Mouse (Mus musculus): Measurements from ENCODE around the gene Mrps6. TPM values are rescaled to one million over a fixed set of nuclear protein-coding genes. Genes with fewer than 3 reads are reported as not detected.

Mrps6 gene
- polyA plus RNA-seq (2015; fragmentation: Nextera tagmentation; extraction: Ambion mirVana) = 142 and 153 TPM in 2 replicates

DNA sequence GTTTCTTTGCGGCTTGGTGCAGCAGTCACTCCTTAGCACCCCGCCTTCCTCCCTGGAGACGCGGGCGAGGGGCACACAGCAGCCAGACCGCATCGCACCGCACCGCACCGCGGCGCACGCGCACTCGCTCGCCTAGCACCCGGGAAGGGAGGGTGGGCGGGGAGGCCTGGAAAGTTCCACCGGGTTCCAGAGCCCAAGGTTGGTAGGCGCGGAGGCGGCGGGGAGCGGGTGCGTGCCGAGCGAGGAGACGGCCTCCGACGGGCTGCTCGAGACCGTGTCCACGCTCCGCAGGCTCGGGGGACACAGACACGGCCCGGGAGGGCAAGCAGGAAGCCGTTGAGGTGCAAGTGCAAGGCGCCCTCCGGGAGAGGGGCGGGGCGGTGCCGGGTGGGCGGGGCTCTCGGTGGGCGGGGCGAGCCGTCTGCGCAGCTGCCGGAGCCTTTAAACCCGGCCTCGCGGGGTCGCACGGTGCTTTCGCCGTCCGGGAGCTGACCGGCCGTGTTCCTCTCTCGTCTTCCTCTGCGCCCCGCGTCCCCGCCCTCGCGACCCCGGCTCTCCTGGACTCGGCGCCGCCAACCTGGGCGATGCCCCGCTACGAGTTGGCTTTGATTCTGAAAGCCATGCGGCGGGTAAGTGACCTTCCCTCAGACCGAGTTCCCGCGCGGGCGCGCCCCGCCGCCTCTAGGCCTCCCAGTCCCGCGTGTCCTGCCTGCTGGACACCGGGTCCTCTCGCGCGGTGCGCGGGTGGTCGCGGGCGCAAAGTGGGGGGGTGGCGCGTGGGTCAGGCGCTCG, at the start of gene Mrps6, which contains the start of the genes Gm49711 and Slc5a3:
Mrps6 (plus strand) TSS at position 419 of the 792 bp plus-strand sequence.
Gm49711 (plus strand) TSS at position 465 of the 792 bp plus-strand sequence.
Slc5a3 (plus strand) TSS at position 471 of the 792 bp plus-strand sequence.
- Histone ChIP-seq H3K4me1 (peaks cover 26% of the 10 kb centered on the region), H3K4me2 (replicated peaks) (peak within 1 kb of the TSS; percentile 51), H3K27me3 (no peaks in the 10 kb centered on the region), H3K27ac (replicated peaks) (peak within 1 kb of the TSS; percentile 88), H3K9me3 (no peaks in the 10 kb centered on the region), H3K4me3 (peak within 1 kb of the TSS; percentile 95), H3K9ac (replicated peaks) (peak within 1 kb of the TSS; percentile 82), H3K36me3 (peaks cover 4% of the 10 kb centered on the region)
- ATAC-seq (replicated peaks) = peak; percentile 94
- WGBS = under 1% methylated on average over 97 of the region's 99 CpGs

DNA sequence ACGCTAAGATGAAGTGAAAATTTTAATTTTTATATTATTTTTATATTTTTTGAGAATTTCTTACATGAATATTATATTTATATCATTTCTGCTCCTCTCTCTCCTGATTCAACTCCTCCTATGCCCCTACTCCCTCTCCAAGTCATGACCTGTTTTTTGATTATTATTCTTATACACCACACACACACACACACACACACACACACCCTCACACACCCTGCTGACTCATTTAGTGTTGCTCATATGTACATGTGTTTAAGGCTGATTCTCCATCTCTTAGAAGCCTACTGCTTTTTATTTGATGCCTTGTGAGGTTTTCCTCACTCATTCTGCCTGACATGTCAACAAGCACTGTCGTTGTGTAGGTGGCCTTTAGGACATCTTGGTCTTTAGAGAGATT, 48.5 kb upstream of the Mrps6 start:
- Histone ChIP-seq H3K9ac (replicated peaks) (no peak overlapping the region), H3K9me3 (no peaks in the 10 kb centered on the region), H3K4me3 (no peak overlapping the region), H3K36me3 (no peaks in the 10 kb centered on the region), H3K4me2 (replicated peaks) (no peak overlapping the region), H3K27me3 (no peaks in the 10 kb centered on the region), H3K27ac (replicated peaks) (no peak overlapping the region), H3K4me1 (no peaks in the 10 kb centered on the region)
- no peak for ATAC-seq (replicated peaks)
- 91% methylated on average over 2 of the region's 2 CpGs for WGBS

DNA sequence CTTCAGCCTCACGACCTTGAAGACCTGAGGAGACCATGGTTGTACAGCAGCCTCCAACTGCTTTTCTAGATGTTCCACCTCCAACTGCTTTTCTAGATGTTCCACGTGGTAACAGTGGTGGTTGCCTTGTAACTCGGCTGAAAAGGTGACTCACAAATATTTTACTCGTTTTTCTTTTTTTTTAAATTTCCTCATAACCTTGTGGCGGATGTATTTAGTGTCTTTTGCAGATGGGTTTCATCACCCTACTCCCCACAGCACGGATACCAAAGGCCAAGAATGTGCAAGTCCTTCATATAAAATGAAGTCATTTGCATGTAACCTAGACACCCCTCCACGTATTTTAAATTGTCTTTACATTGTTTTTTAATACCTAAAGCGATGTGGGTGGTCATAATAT, 41.3 kb upstream of the Mrps6 start:
- H3K4me1 ChIP-seq = peaks cover 10% of the 10 kb centered on the region
- H3K9me3 ChIP-seq = no peaks in the 10 kb centered on the region

GRCm38 (mm10) chr16:92019141-92020118, 38.6 kb upstream of the Mrps6 start:
- peak overlapping the region; percentile 41 for H3K27ac ChIP-seq (replicated peaks)
- H3K4me2 ChIP-seq (replicated peaks) = peak overlapping the region; percentile 59
- peak overlapping the region; percentile 46 for H3K9ac ChIP-seq (replicated peaks)
- no peaks in the 10 kb centered on the region for H3K36me3 ChIP-seq
- H3K4me3 ChIP-seq = peak overlapping the region; percentile 38
- H3K4me1 ChIP-seq = peaks cover 10% of the 10 kb centered on the region
- H3K27me3 ChIP-seq = no peaks in the 10 kb centered on the region
- no peaks in the 10 kb centered on the region for H3K9me3 ChIP-seq
- ATAC-seq (replicated peaks) = peak; percentile 68
- 5% methylated on average over 26 of the region's 26 CpGs for WGBS

More for the DNA sequence above, 41.3 kb upstream of the Mrps6 start:
- Histone ChIP-seq H3K27ac (replicated peaks) (no peak overlapping the region), H3K4me2 (replicated peaks) (no peak overlapping the region), H3K27me3 (no peaks in the 10 kb centered on the region), H3K9ac (replicated peaks) (no peak overlapping the region), H3K36me3 (no peaks in the 10 kb centered on the region), H3K4me3 (no peak overlapping the region)
- ATAC-seq (replicated peaks) = no peak
- WGBS = 91% methylated on average over 8 of the region's 8 CpGs

DNA sequence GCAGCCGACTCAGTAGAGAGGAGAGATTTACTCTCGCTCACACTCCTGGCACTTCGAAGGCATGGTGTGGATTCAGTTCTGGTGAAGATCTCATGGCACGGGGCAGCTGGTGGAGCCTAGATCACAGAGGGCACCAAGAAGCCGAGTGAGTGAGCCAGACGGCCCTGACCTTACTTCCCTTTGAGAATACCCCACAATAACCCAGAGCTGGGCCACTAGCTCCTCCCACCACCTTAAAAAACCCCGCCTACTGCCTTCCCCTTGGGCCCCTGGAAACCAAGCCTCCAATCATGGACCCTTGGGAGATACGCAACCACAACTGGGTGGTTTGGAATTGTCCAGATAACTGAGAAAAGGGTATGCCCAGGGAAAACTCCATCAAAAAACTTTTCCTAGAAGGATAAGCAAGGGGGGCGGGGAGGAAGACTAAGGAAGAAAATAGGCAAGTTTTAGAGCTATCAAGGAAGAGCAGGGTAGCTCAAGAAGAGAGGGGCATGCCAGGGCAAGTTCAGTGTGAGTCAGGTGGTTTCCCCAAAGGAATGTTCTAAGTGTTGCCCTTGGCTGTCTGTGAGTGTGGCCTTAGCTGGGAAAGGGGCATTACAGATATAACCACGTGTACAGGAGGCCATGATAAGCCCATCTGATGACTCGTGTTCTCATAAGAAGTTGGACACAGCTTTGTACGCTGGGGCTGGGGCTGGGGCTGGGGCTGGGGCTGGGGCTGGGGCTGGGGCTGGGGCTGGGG, 36.2 kb upstream of the Mrps6 start:
- WGBS = 85% methylated on average over 12 of the region's 12 CpGs
- no peaks in the 10 kb centered on the region for H3K36me3 ChIP-seq
- no peak overlapping the region for H3K4me2 ChIP-seq (replicated peaks)
- no peak overlapping the region for H3K27ac ChIP-seq (replicated peaks)
- H3K9ac ChIP-seq (replicated peaks) = no peak overlapping the region
- H3K4me3 ChIP-seq = no peak overlapping the region
- ATAC-seq (replicated peaks) = no peak
- no peaks in the 10 kb centered on the region for H3K27me3 ChIP-seq
- peaks cover 10% of the 10 kb centered on the region for H3K4me1 ChIP-seq
- H3K9me3 ChIP-seq = no peaks in the 10 kb centered on the region

- no peak overlapping the region for H3K9ac ChIP-seq (replicated peaks)
- H3K9me3 ChIP-seq = no peaks in the 10 kb centered on the region
- H3K4me3 ChIP-seq = no peak overlapping the region
- WGBS = 64% methylated on average over 20 of the region's 20 CpGs
- H3K4me2 ChIP-seq (replicated peaks) = no peak overlapping the region
- H3K27ac ChIP-seq (replicated peaks) = no peak overlapping the region
- peaks cover 10% of the 10 kb centered on the region for H3K4me1 ChIP-seq
- no peaks in the 10 kb centered on the region for H3K36me3 ChIP-seq
- no peaks in the 10 kb centered on the region for H3K27me3 ChIP-seq
- ATAC-seq (replicated peaks) = no peak
Measured at GRCm38 (mm10) chr16:92022494-92023283, 35.4 kb upstream of the Mrps6 start.

DNA sequence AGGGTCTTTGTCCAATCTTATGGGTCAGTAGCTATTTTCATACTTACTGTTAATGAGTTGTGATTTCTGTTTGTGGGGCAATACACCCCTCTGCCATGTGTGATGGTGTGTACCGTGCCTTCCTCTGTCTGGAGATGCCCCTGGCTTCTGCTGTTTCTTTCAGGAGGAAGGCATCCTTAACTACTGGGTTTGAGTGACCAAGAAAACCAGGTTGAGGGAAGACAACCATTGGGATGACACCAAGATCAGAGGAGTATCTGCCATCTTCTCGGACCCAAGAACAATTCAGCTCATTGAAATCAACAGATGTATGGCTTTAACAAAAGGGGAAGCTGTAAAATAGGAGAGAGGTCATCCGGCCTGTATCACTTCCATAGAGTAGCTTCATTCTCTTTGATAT, 24.8 kb upstream of the Mrps6 start:
- no peak overlapping the region for H3K9ac ChIP-seq (replicated peaks)
- no peaks in the 10 kb centered on the region for H3K4me1 ChIP-seq
- 82% methylated on average over 3 of the region's 3 CpGs for WGBS
- no peak for ATAC-seq (replicated peaks)
- H3K36me3 ChIP-seq = no peaks in the 10 kb centered on the region
- H3K9me3 ChIP-seq = no peaks in the 10 kb centered on the region
- no peak overlapping the region for H3K4me3 ChIP-seq
- no peak overlapping the region for H3K27ac ChIP-seq (replicated peaks)
- H3K4me2 ChIP-seq (replicated peaks) = no peak overlapping the region
- H3K27me3 ChIP-seq = no peaks in the 10 kb centered on the region

DNA sequence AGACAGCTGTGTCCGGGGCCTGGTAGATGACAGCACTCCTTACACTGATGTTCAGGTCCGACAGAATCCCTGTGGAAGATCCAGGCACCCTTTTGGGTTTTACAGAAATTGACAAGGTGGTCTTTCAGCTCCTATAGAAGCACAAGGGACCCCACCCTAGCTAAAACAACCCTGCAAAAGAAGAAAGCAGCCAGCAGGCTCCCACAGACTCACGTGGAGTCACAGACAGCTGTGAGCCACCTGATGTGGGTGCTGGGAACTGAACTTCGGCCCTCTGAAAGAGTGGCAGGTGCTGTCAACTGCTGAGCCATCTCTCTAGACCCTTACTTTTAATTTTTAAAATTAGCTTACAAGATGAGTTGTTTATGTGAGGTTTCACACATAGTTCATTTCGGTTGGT, 23.4 kb upstream of the Mrps6 start:
- Histone ChIP-seq H3K4me1 (no peaks in the 10 kb centered on the region), H3K27me3 (no peaks in the 10 kb centered on the region), H3K9me3 (no peaks in the 10 kb centered on the region), H3K36me3 (no peaks in the 10 kb centered on the region), H3K4me3 (no peak overlapping the region), H3K27ac (replicated peaks) (no peak overlapping the region), H3K9ac (replicated peaks) (no peak overlapping the region), H3K4me2 (replicated peaks) (no peak overlapping the region)
- ATAC-seq (replicated peaks) = no peak
- WGBS = 74% methylated on average over 5 of the region's 5 CpGs

GRCm38 (mm10) chr16:92036701-92037100, 21.4 kb upstream of the Mrps6 start:
- H3K27me3 ChIP-seq = no peaks in the 10 kb centered on the region
- H3K27ac ChIP-seq (replicated peaks) = no peak overlapping the region
- no peak overlapping the region for H3K4me2 ChIP-seq (replicated peaks)
- 84% methylated on average over 8 of the region's 8 CpGs for WGBS
- H3K4me3 ChIP-seq = no peak overlapping the region
- H3K9me3 ChIP-seq = no peaks in the 10 kb centered on the region
- no peak overlapping the region for H3K9ac ChIP-seq (replicated peaks)
- no peaks in the 10 kb centered on the region for H3K36me3 ChIP-seq
- no peak for ATAC-seq (replicated peaks)
- H3K4me1 ChIP-seq = no peaks in the 10 kb centered on the region

- Histone ChIP-seq H3K27ac (replicated peaks) (no peak overlapping the region), H3K4me1 (no peaks in the 10 kb centered on the region), H3K27me3 (no peaks in the 10 kb centered on the region), H3K4me2 (replicated peaks) (no peak overlapping the region), H3K9me3 (no peaks in the 10 kb centered on the region), H3K36me3 (no peaks in the 10 kb centered on the region), H3K9ac (replicated peaks) (no peak overlapping the region), H3K4me3 (no peak overlapping the region)
- WGBS = 90% methylated on average over 21 of the region's 21 CpGs
- ATAC-seq (replicated peaks) = no peak
Measured at GRCm38 (mm10) chr16:92037891-92038607, 20.0 kb upstream of the Mrps6 start.
